Mouse (Mus musculus) brown adipose tissue, adult 24 weeks (tissue): Measurements from ENCODE around the gene Ift20. TPM values are rescaled to one million over a fixed set of nuclear protein-coding genes. Genes with fewer than 3 reads are reported as not detected.
A peak's percentile ranks its signal among the peaks of the same experiment; 100 is the strongest.

Experiments
- H3K27ac ChIP-seq: fragments of 200-500 bp; replicated peaks from 2 replicates; pipeline ENCODE4 v1.5.1; 2012; ENCODE audit warnings: low read depth, mild to moderate bottlenecking, low read length
- H3K4me1 ChIP-seq: fragments of 200-500 bp; 2 replicates; pipeline ENCODE4 v1.6.1; 2012; ENCODE audit warnings: low read length, mixed read lengths; ENCODE audit not compliant: control insufficient read depth, insufficient read depth, insufficient read length
- H3K4me3 ChIP-seq: fragments of 200-500 bp; 2 replicates; pipeline ENCODE4 v1.5.1; 2012; ENCODE audit warnings: low read depth, mild to moderate bottlenecking, low read length, moderate library complexity; ENCODE audit not compliant: insufficient read depth
- polyA plus RNA-seq: library from polyadenylated mRNA; stranded (reverse); fragments of >200 nt; gene quantifications from 2 replicates; pipeline ENCODE4 v1.2.4, GENCODE M21; 2012; ENCODE audit not compliant: missing spikeins, insufficient read depth, insufficient read length

The Ift20 gene
- polyA plus RNA-seq, 1 experiment: 75.5 TPM

DNA sequence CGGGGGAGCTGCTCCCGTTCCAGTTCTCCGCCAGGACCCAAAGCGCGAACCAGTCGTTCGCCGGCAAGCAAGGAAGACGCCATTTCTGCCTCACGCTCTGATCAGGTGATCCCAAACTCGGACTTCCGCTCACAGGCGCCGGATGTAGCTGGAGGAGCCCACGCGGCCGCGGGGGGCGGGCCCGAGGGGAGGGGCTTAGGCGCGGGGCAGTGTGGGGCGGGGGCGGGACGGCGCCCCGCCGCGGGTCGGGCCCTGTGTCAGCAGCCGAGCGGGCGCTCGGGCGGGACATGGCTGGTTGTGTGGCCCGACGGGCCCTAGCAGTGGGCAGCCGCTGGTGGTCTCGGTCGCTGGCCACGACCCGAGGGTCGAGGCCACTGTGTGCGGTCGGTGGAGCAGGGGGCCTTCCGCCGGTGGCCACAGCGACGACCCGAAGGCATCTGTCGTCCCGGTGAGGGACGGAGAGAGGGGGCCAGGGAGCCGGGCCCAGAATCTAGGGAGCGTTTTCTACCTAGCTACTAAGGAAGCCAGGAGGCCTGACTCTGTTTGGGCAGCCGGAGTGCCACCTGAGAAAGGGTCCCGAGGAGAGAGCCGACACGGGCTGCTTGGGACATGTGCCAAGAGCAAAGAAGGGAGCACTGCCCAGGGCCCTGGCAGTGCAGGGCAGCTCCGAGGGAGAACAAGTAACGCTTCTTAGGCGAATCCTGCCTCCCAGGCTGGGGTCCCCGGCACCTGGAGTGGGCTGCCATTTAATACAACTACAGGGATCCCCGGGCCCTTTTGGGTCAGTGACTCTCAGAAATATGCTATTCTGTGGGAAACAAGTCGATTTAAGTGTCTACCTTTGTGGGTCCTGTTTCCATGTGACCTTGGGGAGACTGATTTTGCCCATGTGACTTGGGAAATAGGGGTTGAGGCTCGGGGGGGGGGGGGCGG, 23.9 kb upstream of the Ift20 start, which contains the start of the genes Tmem199 and Poldip2:
TSS of gene Tmem199 (minus strand) at position 148 of the 933 bp plus-strand sequence.
TSS of gene Poldip2 (plus strand) at position 169 of the 933 bp plus-strand sequence.
- peak within 1 kb of the TSS; percentile 99 for H3K4me3 ChIP-seq
- no peaks in the 10 kb centered on the region for H3K4me1 ChIP-seq
- H3K27ac ChIP-seq: peak within 1 kb of the TSS; percentile 86

DNA sequence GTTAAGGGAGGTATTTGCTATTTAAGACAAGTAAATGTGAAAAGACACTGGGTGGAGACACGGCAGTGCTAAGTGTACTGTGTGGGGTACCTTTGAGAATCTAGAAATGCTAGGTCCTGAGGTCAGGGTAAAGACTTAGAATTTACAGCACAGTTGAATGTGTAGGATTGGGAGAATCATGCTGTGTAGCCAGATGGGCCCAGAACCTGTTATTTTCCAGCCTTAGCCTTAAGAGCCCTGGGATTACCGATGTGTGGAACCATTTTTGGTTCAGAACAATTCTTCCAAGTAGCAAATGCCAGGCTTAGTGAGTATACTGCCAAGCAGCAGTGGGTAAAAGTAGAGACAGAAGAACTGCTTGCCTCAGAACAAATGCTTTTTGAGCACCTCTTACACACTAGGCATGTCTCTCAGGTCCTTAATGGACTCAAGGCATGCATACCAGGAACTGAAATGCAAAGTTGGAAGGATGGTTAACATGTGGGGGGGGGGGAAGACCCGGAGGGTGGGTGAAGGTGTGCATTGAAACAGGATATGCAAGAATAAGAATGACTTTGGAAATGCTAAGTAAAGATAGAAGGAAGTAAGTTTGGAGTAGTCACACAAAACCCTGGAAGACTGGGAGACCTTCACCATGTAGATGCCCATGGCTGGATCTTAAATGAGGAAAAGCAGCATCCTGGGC, 22.9 kb upstream of the Ift20 start:
- H3K27ac ChIP-seq: no peak overlapping the region
- no peaks in the 10 kb centered on the region for H3K4me1 ChIP-seq
- no peak overlapping the region; the same call in 1 of the 2 replicates for H3K4me3 ChIP-seq

DNA sequence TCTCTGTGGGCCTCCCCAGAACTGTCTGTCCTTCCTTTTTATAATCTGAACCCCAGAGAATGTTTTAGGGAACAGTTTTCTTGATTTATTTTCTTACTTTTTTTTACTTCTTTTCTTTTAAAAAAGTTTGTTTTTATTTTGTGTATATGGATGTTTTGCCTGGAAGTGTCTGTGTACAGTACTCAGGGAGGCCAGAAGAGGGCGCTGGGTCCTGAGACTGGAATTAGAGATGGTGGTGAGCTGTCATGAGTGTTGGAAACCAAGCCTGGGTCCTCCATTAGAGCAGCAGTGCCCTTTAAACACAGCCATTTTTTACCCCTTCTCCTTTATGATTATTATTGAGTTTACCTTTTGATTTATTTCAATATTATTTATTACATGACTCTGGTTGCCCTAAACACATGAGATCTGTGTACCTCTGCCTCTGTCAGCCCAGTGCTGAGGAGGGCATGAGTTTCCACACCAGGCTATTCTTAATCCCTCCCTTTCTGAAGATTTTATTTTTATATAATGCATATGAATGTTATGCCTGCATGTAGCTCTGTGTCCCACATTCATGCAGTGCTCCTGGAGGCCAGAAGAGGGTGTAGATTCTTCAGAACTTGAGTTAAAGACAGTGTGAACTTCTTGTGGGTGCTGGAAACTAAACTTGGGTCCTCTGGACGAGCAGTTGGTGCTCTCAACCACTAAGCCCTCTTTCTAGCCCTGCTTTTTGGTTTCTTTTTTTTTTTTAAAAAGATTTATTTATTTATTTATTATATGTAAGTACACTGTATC, 20.4 kb upstream of the Ift20 start:
- Histone ChIP-seq H3K4me3 (no peak overlapping the region), H3K4me1 (no peaks in the 10 kb centered on the region), H3K27ac (no peak overlapping the region)

DNA sequence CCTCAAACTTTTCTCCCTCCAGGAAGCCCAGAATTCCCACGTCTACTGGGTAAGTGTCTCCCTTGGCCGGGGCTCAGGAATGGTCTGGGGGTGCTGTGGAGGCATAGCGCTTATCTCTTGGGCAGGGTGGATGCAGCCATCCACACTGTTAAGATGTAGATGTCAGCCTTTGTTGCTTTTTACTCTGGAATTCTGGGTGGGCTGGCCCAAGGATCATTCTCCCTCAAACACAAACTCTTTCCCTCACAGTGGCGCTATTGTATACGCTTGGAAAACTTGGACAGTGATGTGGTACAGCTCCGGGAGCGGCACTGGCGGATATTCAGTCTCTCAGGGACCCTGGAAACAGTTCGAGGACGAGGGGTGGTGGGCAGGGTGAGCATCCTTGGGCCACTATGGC, 17.2 kb upstream of the Ift20 start:
- H3K4me1 ChIP-seq: no peaks in the 10 kb centered on the region
- no peak overlapping the region for H3K4me3 ChIP-seq
- H3K27ac ChIP-seq: no peak overlapping the region

DNA sequence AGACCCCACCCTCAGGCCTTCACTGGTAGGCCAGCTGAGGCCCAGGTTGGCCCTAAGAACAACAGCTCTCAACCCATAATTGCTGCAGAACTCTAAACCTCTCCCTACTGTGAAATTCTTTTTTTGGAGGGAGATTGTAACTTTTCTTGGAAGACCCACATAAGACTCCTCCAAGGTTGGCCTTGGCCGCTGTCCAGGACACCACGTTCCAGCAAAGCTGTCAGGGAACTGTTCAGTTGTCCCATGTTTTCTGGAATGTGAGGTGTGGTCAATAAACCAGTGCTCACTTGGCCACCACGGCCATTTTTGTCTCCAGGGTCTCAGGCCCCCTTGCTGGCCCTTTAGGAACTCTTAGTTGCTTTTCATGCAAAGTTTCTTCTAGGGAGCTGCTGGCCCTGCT, 14.3 kb upstream of the Ift20 start:
- H3K27ac ChIP-seq: no peak overlapping the region
- no peak overlapping the region for H3K4me3 ChIP-seq
- H3K4me1 ChIP-seq: no peaks in the 10 kb centered on the region

DNA sequence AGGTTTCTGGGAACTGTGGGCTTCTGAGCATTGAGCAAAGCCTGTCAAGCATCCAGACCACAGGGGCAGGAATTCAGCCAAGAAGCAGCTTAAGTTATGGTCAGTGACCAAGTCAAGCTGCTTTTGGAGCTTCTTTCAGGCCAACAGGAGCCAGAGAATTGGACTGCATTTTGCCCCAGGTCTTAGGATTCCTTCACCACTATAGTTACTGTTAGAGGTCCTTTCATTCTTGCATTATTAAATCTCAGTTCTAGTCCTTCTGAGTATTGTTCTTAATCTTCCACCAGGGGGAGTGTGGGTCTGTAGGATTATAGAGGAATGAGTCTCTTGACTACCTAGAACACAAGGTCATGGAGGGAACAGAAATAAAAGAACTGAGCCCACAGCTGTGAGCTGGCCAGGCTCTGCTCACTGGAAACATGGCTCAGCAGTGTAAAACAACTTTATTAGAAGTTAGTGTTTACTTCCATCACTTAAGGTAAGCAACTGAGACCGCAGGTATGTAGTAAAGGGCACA, 13.6 kb upstream of the Ift20 start:
- Histone ChIP-seq H3K27ac (peak overlapping the region; percentile 7), H3K4me1 (no peaks in the 10 kb centered on the region), H3K4me3 (no peak overlapping the region)

DNA sequence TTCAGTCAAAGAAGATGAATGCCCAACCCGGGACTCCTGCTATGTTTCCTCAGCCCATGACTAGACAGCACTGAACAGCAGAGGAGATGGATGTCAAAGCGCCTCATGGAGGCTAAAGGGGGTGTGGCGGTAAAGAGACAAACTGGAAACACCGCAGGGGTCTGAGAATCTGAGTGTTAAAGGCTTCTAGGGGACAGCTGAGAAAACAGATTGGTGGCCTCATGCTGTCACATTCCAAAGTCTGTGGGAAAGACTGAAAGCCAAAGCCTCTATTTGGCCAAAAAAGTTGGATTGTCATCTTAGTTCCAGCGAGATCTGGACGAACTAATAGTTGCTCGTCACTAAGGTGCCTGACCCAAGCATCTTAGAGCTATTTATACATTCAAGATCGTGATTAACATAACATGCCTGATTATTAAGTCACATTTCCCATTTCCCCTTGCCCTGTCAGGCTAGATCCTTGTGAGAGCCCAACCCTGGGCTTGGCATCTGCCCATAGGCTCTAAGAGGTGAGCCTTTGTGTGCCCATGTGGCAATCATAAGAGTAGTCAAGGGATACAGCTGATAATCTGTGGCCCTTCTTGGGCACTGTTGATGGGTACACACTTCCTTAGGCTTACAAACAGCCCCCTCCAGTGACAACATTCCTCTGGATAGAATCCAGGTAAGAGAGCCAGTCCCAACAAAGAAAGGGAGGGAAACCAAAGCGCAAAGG, 12.8 kb upstream of the Ift20 start:
- Histone ChIP-seq H3K27ac (peak overlapping the region; percentile 55), H3K4me1 (no peaks in the 10 kb centered on the region), H3K4me3 (no peak overlapping the region)

DNA sequence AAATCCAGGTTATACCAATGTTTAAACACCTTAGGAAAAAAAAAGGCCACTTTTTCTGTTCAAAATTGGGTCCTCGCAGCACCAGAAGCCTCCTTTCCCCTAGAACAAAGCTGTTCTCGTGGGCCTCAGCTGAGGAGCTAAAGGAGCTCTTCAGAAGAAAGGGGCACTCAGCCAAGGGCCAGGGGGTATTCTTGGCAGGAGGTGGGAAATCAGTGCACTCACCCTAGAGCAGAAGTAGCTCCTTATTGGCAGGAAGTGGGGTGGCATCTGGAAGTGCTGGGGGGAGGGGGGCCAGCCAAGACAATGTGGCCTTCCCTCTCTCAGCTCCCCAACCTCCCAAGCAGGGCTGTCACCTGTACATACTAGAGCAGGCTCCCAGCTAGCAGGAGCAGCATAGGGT, 11.3 kb upstream of the Ift20 start:
- no peak overlapping the region for H3K27ac ChIP-seq
- H3K4me3 ChIP-seq: no peak overlapping the region

DNA sequence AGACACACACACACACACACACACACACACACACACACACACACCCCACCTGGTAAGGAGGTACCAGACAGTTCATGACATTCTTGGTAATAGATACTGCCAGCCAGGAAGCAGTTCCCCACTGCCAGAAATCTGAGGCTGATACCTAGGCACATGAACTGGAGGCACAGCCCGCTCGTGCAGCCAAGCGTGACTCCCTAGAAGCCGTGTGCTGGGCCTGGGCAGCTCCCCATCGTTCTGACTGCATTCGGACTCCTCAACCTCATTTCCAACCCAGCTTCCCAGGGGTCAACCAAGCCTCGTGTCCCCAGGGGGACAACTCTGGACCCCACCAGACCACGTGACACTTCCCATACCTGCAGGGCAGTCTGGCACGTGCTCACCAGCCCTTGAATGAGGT, 7.4 kb upstream of the Ift20 start:
- Histone ChIP-seq H3K4me1 (peaks cover 6% of the 10 kb centered on the region), H3K4me3 (no peak overlapping the region), H3K27ac (no peak overlapping the region)

More for the DNA sequence above, 11.3 kb upstream of the Ift20 start:
- H3K4me1 ChIP-seq: peaks cover under 1% of the 10 kb centered on the region; the same call in 1 of the 2 replicates

DNA sequence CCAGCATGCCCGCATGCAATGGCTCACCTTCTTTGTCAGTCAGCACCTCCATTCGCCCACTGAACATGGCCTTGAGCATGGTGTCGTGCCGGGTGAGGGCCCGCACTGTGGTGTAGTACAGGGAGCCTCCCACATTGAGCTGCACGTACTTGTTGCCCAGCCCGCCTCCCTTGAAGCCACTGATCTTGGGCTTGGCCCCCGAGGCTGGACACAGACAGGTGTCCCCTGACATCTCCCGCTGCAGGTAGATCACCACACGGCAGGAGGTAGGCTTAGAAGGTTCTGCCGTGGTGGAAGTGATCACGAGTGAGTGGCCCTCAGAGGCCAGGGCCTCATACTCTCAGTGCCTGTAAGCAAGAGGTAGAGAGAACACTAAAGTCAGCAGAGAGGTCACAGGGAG, 6.2 kb upstream of the Ift20 start:
- Histone ChIP-seq H3K27ac (peak overlapping the region; percentile 97), H3K4me3 (peak overlapping the region; percentile 31; the same call in 1 of the 2 replicates), H3K4me1 (peaks cover 12% of the 10 kb centered on the region)

DNA sequence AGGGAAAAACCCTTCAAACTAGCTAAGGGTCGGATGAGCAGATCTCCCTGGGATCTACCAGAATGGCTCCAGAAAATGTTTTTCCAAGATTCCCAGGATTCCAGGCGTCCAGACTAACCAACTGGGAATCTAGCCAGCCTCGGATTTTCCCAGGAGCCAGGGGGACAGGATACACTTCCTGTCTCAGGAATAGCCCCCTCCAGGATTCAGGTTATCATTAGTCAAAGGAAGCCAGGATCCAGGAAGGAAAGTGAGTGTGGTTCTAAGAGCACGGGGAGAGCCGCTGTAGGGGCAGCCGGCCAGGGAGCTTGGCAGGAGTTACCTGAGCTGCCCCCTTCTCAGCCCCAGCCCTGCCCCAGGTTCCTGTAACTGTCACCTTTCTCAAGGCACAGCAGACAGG, 5.1 kb upstream of the Ift20 start:
- Histone ChIP-seq H3K4me1 (peaks cover 12% of the 10 kb centered on the region), H3K27ac (peak overlapping the region; percentile 97), H3K4me3 (peak overlapping the region; percentile 31)

DNA sequence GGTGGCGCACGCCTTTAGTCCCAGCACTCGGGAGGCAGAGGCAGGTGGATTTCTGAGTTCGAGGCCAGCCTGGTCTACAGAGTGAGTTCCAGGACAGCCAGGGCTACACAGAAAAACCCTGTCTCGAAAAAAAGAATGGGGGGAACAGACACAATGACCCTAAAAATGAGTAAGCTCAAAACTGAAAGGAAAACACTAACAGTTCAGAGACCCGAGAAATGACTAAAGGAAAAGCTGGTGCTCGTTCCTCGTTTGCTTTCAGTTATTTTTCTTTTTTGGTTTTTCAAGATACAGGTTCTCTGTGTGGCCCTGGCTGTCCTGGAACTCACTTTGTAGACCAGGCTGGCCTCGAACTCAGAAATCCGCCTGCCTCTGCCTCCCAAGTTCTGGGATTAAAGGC, 4.6 kb upstream of the Ift20 start:
- H3K27ac ChIP-seq: peak overlapping the region; percentile 84
- peak overlapping the region; percentile 10 for H3K4me3 ChIP-seq
- peaks cover 12% of the 10 kb centered on the region for H3K4me1 ChIP-seq

DNA sequence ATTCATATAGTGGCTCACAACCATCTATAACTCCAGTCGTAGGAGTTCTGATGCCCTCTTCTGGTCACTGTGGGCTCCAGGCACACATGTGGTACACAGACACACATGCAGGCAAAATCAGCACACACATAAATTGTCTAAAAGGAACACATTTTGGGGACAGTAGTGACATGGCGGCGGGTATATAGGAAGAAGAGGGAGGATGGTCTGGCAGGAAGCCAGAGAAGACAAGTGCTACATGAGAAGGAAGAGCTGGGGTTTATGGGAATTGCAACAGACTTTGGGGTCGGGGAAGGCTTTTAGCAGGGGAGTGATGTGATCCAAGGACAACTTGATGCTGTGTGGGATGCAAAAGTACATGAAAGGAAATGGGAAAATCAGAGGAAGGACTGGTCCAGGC, 1.6 kb upstream of the Ift20 start:
- H3K4me1 ChIP-seq: peaks cover 14% of the 10 kb centered on the region
- peak overlapping the region; percentile 96 for H3K27ac ChIP-seq
- peak overlapping the region; percentile 89 for H3K4me3 ChIP-seq

DNA sequence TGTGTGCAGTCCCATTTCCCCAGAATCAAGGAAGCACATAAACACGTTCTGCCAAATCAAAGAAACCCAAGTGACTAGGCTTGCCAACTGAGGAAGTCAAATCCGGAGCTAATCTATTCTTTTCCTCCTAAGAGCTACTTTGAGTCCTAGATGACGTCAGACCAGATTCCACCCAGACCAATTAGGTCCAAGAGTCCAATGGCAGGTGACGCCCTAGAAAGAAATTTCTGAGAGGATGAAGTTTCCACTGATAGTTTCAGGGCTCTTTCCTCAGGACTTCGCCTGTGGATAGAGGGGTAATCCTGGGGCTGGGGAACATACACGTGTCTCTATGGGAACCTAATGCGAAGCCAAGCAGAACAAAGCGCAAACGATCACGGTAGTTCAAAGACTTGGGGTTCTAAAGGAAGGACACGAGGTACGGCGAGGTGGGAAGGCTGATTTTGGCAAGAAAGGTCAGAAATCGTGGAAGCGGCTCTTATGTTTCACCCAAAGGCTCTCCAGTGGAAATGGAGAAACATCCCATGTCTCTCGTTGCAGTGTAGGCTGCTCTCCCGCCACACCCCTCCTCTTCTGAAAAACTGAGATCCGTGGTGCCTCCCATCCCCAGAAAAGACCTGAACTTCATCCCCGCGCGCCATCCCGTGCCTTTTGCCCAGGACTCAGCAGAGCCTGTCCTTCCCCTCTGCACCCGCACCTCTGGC, 633 bp upstream of the Ift20 start:
- Histone ChIP-seq H3K4me3 (peak overlapping the region; percentile 89), H3K4me1 (peaks cover 9% of the 10 kb centered on the region; the same call in 1 of the 2 replicates), H3K27ac (peak overlapping the region; percentile 96)
